Mouse (Mus musculus) erythroblast, embryonic 14.5 days (primary cell): ENCODE data around the gene Gm49368. TPM values are rescaled to one million over a fixed set of nuclear protein-coding genes. Genes with fewer than 3 reads are reported as not detected.
"Not testable (repeated sequence)": the region's sequence is repeated elsewhere in the genome, so short reads cannot be mapped to it uniquely, and the experiment has no call there.

Source experiments
- H3K27me3 ChIP-seq: 2 replicates; pipeline ENCODE4 v1.6.1; 2012; ENCODE audit warnings: inconsistent platforms; ENCODE audit not compliant: control insufficient read depth
- H3K36me3 ChIP-seq: 2 replicates; pipeline ENCODE4 v1.6.1; 2012; ENCODE audit warnings: mild to moderate bottlenecking, inconsistent platforms; ENCODE audit not compliant: control insufficient read depth
- H3K4me1 ChIP-seq: 2 replicates; pipeline ENCODE4 v1.6.1; 2012; ENCODE audit warnings: inconsistent platforms; ENCODE audit not compliant: control insufficient read depth
- H3K4me3 ChIP-seq: replicated peaks from 2 replicates; pipeline ENCODE3; 2012; ENCODE audit warnings: moderate library complexity, mild to moderate bottlenecking, inconsistent platforms
- H3K9me3 ChIP-seq: 2 replicates; pipeline ENCODE4 v1.6.1; 2012; ENCODE audit warnings: low read length, inconsistent platforms, mixed read lengths; ENCODE audit not compliant: control insufficient read depth
- GATA1 ChIP-seq: IDR thresholded peaks from 2 replicates; pipeline ENCODE4 v1.6.1; 2012; ENCODE audit warnings: low read length, inconsistent platforms, mixed read lengths
- TAL1 ChIP-seq: IDR thresholded peaks from 3 replicates; pipeline ENCODE4 v1.6.1; 2012; ENCODE audit warnings: low read length, inconsistent platforms, mixed read lengths
- polyA plus RNA-seq: library from polyadenylated mRNA; stranded (reverse); fragments of >175 nt; gene quantifications from 2 replicates; pipeline ENCODE4 v1.2.3, GENCODE M21; 2012

Gene Gm49368
- polyA plus RNA-seq, result not detected in 2 replicates

- Histone ChIP-seq H3K27me3 (no peaks in the 10 kb centered on the region), H3K36me3 (no peaks in the 10 kb centered on the region), H3K9me3 (no peaks in the 10 kb centered on the region), H3K4me3 (no peak within 1 kb of the TSS), H3K4me1 (no peaks in the 10 kb centered on the region)
- TF ChIP-seq TAL1 (no peak), GATA1 (no peak)
Measured at GRCm38 (mm10) chr7:128062456-128062855, at the start of gene Gm49368, which contains the start of gene Itgam. TSS of gene Gm49368 (plus strand) at chr7:128062683. TSS of gene Itgam (plus strand) at chr7:128062640.

DNA sequence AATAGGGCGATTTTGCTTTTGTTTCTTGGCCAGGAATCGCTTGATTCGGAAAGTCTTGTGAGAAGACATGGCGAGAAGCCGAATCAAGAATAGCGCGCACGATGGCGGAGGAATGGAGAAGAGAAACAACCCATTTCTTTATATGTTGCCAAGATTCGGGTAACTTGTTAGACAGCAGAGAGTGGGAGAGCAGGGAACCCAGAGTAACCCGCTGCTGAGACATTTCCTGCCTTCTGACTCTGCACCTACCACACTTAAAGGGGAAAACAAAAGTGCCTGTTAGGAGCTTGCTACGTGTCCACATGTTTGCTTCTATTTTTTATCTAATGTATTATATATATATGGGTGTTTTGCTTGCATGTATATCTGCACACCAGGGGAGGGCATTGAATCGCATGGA is 49.4 kb upstream of the Gm49368 start:
- H3K9me3 ChIP-seq, result 0 out of 2 replicates have a peak, but pooled peaks cover under 1% of the 10 kb centered on the region
- no peaks in the 10 kb centered on the region for H3K4me1 ChIP-seq
- no peak for TF ChIP-seq TAL1
- no peak for TF ChIP-seq GATA1
- H3K27me3 ChIP-seq, result no peaks in the 10 kb centered on the region
- no peaks in the 10 kb centered on the region for H3K36me3 ChIP-seq
- no peak overlapping the region for H3K4me3 ChIP-seq

- not testable (repeated sequence) for H3K27me3 ChIP-seq, H3K4me3 ChIP-seq, H3K36me3 ChIP-seq, H3K4me1 ChIP-seq, H3K9me3 ChIP-seq
Measured at GRCm38 (mm10) chr7:128016134-128016533, 46.3 kb upstream of the Gm49368 start.

GRCm38 (mm10) chr7:128016650-128017049 is 45.8 kb upstream of the Gm49368 start:
- H3K4me1 ChIP-seq, result no peaks in the 10 kb centered on the region
- H3K9me3 ChIP-seq, result 0 out of 2 replicates have a peak, but pooled peaks cover 3% of the 10 kb centered on the region
- no peaks in the 10 kb centered on the region for H3K27me3 ChIP-seq
- TF ChIP-seq TAL1 (no peak), GATA1 (no peak)
- no peaks in the 10 kb centered on the region for H3K36me3 ChIP-seq
- H3K4me3 ChIP-seq, result no peak overlapping the region

DNA sequence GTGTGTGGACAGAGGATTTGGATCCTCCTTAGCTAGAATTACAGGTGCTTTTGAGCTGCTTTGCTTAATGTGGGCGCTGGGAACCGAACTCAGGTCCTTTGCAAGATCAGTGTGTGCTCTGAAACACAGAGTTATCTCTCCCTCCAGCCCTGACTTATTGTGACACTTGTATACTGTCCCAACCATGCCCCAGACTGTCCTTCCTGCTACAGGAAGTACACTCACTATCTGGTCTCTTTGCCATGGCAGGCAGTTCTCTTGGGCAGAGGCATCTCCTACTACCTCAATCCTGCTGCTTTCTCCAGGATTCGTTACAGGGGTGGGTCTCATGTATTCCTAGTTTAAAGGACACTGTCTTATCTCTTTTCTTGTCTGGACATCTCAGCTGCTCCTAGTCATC is 44.2 kb upstream of the Gm49368 start:
- Histone ChIP-seq H3K4me3 (no peak overlapping the region), H3K36me3 (no peaks in the 10 kb centered on the region), H3K9me3 (0 out of 2 replicates have a peak, but pooled peaks cover 3% of the 10 kb centered on the region), H3K4me1 (no peaks in the 10 kb centered on the region), H3K27me3 (no peaks in the 10 kb centered on the region)
- TF ChIP-seq TAL1 (no peak), GATA1 (no peak)

DNA sequence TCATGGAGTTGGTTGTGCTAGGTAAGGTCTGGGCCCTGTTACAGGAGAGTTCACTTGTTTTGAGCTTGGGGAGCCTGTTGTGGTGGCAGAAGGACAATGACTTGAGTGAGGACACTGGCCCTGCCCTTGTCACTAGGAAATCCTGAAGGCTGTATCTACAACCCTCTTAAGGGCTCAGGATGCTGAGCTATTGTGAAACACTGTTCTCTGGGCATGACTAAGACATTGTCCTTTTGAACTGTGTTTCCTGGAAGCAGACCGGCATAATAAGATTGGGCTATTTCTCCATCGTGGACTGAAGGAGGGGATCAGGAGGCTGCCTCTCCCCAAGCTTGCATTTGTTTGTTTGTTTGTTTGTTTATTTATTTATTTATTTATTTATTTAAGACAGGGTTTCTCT is 43.3 kb upstream of the Gm49368 start:
- TF ChIP-seq TAL1 (no peak), GATA1 (no peak)
- Histone ChIP-seq H3K9me3 (0 out of 2 replicates have a peak, but pooled peaks cover 3% of the 10 kb centered on the region), H3K36me3 (no peaks in the 10 kb centered on the region), H3K4me3 (no peak overlapping the region), H3K27me3 (no peaks in the 10 kb centered on the region), H3K4me1 (no peaks in the 10 kb centered on the region)

DNA sequence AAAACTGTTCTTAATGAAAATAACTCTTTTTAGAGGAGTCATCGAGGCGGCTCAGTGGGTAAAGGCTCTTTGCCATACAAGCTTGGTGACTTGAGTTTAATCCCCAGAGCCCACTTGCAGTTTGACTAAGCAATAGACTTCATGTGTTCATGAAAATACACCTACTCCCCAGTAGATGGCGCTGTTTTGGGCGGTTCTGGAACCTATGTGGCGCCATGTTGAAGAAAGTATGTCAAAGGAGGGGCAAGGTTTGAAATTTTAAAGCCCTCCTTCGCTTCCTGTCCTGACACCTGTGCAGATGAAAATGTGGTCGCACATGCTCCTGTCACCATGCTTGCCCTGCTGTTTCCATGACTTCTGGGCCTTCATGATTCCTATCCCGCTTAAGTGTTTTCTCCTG is 39.5 kb upstream of the Gm49368 start:
- TF ChIP-seq GATA1 (no peak), TAL1 (no peak)
- 0 out of 2 replicates have a peak, but pooled peaks cover 3% of the 10 kb centered on the region for H3K9me3 ChIP-seq
- no peaks in the 10 kb centered on the region for H3K36me3 ChIP-seq
- H3K4me1 ChIP-seq, result no peaks in the 10 kb centered on the region
- no peaks in the 10 kb centered on the region for H3K27me3 ChIP-seq
- H3K4me3 ChIP-seq, result no peak overlapping the region

GRCm38 (mm10) chr7:128023565-128023964 is 38.9 kb upstream of the Gm49368 start:
- Histone ChIP-seq H3K9me3 (no peaks in the 10 kb centered on the region), H3K4me1 (no peaks in the 10 kb centered on the region), H3K36me3 (no peaks in the 10 kb centered on the region), H3K4me3 (no peak overlapping the region), H3K27me3 (no peaks in the 10 kb centered on the region)
- TF ChIP-seq GATA1, result no peak
- no peak for TF ChIP-seq TAL1

DNA sequence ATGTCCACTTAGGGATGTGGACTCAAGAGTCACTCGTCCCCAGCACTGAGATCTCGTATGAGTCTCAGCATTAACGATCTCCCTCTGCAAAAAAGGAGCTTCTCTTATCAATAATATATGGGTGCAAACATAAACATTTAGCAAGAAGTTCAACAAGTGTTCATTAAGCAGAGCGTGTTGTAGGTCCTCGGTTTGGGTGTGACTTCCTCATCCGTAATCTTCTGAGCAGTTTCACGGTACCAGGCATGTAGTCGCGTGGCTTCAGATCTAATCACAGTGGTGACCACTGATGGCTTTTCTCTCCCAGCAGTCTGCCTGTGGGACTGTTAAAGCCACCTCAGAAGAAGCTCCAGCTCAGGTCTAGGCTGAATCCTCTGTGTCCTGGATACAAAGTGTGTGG is 38.1 kb upstream of the Gm49368 start:
- no peaks in the 10 kb centered on the region for H3K36me3 ChIP-seq
- H3K4me3 ChIP-seq, result no peak overlapping the region
- H3K9me3 ChIP-seq, result no peaks in the 10 kb centered on the region
- H3K27me3 ChIP-seq, result no peaks in the 10 kb centered on the region
- TF ChIP-seq GATA1, result no peak
- TF ChIP-seq TAL1, result no peak
- no peaks in the 10 kb centered on the region for H3K4me1 ChIP-seq

GRCm38 (mm10) chr7:128024932-128025331 is 37.6 kb upstream of the Gm49368 start:
- Histone ChIP-seq H3K9me3 (no peaks in the 10 kb centered on the region), H3K27me3 (no peaks in the 10 kb centered on the region), H3K4me3 (no peak overlapping the region), H3K4me1 (no peaks in the 10 kb centered on the region), H3K36me3 (no peaks in the 10 kb centered on the region)
- no peak for TF ChIP-seq TAL1
- no peak for TF ChIP-seq GATA1

DNA sequence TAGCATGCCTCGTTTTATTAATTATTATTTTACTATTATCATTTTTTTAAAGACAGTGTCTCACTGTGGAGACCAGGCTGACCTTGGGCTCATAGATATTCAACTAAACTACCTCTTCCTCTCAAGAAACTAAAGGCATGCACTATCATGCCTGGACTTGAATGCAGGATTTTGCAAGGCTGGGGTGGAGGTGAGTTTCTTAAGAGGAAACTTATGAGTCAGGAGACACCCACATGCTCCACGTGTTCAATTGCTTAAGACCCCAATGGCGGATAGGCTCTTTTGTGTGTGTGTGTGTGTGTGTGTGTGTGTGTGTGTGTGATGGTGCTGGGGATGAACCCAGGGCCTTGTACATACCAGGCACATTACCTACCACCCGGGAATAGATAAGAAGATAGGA is 37.1 kb upstream of the Gm49368 start:
- H3K4me3 ChIP-seq, result no peak overlapping the region
- H3K9me3 ChIP-seq, result no peaks in the 10 kb centered on the region
- no peaks in the 10 kb centered on the region for H3K36me3 ChIP-seq
- H3K4me1 ChIP-seq, result no peaks in the 10 kb centered on the region
- no peak for TF ChIP-seq TAL1
- TF ChIP-seq GATA1, result no peak
- no peaks in the 10 kb centered on the region for H3K27me3 ChIP-seq
